Mouse (Mus musculus) kidney, adult 2 months (tissue): ENCODE data around the gene Srcin1.

ENCODE experiments used
- CTCF ChIP-seq: fragments of 200-500 bp; conservative IDR thresholded peaks from 2 replicates; pipeline ENCODE4 v1.5.1; 2011; ENCODE audit warnings: low read depth, mild to moderate bottlenecking, control low read depth, low read length, moderate library complexity, mixed read lengths; ENCODE audit not compliant: insufficient read depth, insufficient read length
- POLR2A ChIP-seq: fragments of 200-500 bp; IDR thresholded peaks from one replicate; pipeline ENCODE4 v1.6.1; 2011; ENCODE audit warnings: low read depth, low read length, control low read depth

DNA sequence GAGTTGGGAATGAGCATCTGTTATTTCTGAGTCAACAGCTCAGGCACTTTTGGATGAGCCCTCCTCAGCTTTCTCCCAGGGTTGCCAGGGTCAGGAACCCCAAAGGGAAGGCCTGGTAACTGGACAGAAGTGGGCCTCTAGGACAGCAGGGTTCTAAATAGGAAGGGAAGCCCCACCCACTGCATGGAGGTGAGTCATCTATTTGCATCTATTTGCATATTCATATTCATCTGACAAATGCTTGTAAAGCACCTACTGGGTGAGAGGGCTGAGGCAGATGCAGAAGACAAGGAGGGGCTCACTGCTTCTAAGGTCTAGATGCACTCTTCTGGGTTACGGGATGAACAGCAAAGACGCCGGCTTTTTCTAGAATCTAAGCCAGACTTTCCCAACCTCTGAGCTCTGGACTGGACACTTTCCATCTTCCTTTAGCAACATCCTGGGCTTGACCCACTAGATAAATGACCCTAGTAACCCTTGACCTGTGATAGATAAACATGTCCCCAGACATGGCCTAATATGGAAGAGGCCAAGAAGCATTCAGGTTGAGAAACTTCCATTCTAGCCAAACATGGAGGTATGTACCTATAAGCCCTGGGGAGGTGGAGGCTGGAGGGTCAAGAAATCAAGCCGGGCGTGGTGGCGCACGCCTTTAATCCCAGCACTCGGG lies 31.2 kb upstream of the Srcin1 start:
- TF ChIP-seq POLR2A (no peak), CTCF (no peak)
